Mouse (Mus musculus) gastrocnemius, postnatal 4 days (tissue): ENCODE measurements around the gene Ldhd. TPM values are rescaled to one million over a fixed set of nuclear protein-coding genes. Genes with fewer than 3 reads are reported as not detected.
A peak's percentile ranks its signal among the peaks of the same experiment; 100 is the strongest.

Experiments used
- DNase-seq, 2 experiments: peaks; one replicate each; pipeline ENCODE4 v3.0.0; 2021 to 2022; ENCODE audit warnings: low spot score in 2 of 2, mixed read lengths in 2 of 2
- total RNA-seq, 2 experiments: library from RNA; stranded (reverse); gene quantifications; 2 replicates each; pipeline ENCODE4 v1.2.3; 2021

Gene Ldhd
- total RNA-seq, 2 experiments from 2014 or later: 3.7 TPM

DNA sequence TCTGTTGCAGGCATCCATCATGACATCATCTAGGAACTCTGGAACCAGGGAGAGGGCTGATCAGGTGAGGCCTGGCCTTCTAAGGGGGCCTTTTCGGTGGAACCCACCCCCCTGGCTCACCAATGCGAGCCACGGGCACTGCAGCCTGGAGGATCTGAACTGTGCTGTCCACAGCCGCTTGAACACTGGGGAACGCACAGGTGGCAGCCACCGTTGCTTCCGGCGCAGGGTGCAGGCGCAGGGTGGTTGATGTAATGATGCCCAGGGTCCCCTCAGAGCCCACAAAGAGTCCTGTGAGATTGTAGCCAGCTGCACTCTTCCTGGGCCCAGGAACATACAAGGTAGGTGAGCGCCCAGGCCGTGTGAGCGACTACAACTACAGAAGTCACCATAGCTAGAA is 1.8 kb downstream of the Ldhd start:
- DNase-seq: no peak

DNA sequence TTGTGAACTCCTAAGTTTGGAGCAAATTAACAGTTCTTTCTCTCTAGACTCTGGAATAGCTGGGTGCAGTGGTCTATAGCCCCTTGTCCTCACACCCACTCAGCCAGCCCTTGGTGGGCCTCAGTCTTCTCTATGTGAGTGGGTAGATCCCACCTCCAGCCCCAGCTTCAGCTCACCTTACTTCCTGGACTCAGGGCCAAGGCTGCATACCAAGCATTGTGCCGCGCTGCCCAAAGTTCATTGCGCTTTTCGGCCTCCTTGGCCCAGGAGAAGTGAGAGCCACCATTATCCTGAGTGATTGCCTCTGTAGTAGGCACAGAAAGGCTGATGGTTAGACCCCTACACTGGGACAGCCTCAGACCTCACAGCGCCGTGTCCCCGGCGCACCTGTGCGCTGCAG is 2.3 kb downstream of the Ldhd start:
- DNase-seq: no peak

DNA sequence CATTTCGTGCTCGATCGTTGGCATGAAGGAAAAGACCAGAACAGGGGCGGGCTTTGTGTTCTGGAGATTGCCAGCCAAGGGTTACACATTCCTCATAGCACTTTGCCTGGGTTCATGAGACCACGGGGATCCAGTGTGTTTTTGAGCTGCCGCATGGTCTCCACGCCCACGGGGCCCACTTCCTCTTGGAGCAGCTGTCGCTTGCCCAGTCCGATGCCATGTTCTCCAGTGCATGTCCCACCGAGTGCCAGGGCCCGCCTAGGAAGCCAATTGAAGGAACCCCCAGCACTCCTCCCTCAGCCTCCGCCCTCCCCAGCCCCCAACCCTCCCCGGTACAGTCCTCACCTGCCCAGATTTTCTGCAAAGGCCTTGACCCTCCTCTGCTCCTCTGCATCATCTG is 3.2 kb downstream of the Ldhd start:
- no peak for DNase-seq

DNA sequence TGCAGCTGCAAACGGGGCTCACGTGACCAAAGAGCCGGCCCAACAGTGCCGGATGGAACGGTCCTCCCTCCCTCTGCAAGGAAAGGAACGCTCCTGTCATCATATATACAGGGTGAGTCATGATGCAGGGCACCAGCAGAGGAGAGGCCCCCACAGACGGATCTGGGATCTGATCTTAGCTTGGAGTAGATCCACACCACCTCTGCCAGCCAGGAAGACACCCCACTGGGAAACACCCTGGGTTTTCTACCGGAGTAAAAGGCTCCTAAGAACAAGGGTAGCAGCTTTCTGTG is 3.7 kb downstream of the Ldhd start:
- no peak for DNase-seq

DNA sequence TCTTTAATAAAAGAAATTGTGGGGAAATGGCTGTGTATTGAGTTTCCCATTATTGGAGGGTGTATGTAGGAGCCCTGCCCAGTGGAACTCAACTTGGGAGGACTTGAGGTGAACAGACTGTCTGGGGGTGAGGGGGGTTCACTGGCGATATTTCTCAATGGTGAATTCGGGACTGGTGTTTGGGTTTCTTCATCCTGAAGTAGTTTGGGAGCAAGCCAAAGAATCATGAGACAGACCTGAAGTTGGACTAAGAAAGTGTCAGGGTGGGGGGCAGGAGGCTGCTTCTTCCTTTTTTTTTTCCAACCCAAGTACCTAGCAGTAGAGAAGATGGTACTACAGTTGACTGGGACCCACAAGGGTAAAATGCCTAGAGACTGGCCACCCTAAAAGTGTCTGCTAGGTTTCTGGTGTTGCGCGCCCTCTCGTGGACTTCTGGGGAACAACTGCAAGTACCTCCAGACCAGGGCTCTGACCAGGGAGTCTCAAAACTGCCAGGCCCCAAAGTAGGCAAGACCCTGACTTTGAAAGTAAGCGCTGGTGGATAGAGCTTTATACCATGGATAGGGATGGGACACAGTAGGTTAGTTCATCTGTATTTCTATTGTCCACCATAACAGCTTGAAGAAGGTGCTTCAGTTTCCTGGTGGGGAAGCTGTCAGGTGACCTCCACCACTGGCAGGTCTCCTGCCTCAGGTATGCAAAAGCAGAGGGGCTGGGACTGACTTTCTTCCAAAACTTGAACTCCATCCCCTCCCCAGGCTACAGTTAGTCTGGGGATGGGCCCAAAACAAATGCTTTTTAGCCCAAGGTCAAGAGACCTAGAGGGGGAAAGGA is 4.3 kb downstream of the Ldhd start:
- DNase-seq: peak; percentile 46 to 68

DNA sequence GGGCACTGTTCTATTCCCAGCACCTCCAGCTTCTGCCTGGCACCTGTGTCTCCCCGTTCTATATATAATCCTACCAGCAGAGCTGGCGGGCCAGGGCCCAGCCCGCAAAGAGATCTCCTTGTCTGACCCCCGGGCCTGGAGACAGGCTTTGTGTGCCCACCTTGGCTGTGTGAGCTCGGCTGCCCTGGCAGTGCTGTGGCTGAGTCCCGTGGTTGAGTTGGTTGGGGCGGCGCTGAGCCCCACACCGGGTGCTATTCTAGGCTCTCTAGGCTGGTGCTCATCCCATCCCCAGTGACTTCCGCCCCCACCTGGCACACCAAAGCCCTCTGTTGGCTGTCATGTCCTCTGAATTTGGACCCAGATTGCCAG is 5.3 kb downstream of the Ldhd start:
- no peak for DNase-seq

DNA sequence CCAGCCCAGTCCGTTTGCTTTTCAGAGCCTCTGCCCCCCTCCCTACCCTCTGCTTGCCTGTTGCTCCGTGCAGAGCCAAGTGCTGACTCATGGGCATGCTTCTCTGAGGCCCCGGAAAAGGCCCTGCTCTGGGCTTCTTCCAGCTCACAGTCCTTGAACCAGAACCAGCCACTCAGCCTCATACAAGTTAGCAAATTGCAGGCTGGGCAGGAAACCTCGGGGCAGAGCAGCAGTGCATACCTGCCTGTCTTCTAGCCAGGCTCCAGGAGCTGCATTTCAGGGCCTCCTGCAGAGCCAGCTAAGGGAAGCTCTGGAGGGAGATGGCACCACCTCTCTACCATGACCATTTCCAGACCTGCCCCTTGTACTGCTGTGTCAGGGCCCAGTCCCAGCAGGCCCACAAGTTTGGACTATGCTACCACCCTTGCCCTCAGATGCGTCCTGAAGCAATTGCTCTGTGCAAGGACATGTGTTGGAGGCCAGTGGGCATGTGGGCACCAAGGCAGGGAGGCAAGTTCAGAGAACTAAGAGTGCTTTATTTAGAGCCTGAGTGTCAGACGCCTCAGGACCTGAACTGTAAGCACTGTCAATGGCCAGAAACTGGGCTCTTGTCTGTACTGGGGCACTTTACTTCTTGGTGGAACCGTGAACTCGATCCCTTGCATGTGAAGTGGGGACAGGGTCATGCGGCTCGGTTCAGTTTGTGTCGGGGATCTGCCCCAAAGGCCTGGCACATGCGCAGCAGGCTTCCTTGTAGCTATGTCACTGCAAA is 5.9 kb downstream of the Ldhd start:
- no peak for DNase-seq

DNA sequence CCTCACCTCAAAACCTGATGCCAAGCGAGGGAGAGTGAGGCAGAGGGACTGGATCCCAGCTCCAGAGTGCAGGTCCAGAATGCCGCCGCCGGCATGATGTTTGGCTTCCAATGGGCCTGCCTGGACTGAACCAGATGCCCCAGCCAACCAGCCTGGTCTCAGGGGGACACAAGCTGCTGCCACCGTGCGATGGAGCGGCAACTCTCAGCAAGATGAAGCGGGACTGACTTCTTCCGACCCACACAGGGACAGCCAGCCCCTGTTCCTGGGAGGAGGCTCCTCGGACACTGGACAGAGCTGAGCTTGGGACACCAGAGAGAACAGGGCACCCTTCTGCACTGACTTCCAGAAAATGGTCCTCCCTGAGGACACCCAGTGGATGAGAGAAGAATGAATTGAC is 7.6 kb downstream of the Ldhd start:
- DNase-seq: no peak

DNA sequence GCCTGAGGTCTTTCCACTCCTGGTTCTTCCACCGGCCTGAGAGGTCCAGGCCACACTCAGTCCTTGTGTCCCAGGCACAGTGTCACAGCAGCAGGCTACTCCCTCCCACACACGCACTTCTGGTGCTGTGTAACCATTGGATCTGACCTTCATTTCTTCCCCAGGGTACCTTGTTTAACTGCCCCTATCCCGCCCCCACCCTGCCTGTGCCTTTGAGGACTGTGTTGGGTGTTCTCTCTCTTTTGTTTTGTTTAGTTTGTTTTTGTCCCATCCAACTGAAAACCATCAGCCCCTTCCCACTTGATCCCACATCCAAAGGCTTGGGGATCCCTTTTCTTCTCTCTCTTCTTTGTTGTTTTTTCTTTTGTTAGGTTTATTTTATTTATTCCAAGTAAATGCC is 8.1 kb downstream of the Ldhd start:
- DNase-seq: no peak

DNA sequence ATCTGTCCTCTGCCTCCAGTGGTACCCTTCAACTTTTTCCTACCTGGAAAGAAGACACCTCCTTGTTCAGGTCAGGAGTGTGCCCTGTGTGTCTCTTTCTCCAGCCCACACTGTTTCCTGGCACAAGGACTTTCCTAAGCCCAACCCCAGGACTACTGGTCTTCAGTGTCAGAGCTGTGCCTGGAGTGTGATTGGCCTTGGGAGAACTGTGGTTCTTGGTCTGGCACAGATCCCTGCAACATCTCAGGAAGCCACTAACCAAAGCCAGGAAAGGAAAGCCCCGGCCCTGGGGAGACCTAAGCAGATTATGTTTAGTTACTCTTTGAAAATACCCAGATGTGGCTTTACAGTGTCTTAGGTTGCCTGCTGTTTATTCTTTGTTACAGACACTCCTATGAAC is 10.2 kb downstream of the Ldhd start:
- no peak for DNase-seq

DNA sequence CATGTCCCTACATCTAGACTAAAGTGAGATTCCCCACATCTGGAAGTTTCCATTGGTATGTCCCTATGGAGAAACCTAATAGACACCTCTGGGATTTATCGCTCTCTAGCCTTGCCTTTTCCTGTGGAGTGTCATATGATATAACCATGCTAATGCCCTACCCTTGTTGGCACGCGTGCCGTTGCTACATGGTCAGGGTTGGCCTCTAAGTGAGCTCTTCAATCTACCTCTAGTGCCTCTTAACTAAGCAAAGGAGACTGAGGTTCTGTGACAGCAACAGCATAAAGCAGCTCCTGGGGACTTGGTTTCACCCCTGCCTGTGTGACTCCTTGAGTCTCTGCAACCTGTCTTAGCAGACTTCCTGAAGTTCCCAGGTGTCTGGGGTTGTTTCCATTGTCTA is 11.9 kb downstream of the Ldhd start:
- no peak for DNase-seq

DNA sequence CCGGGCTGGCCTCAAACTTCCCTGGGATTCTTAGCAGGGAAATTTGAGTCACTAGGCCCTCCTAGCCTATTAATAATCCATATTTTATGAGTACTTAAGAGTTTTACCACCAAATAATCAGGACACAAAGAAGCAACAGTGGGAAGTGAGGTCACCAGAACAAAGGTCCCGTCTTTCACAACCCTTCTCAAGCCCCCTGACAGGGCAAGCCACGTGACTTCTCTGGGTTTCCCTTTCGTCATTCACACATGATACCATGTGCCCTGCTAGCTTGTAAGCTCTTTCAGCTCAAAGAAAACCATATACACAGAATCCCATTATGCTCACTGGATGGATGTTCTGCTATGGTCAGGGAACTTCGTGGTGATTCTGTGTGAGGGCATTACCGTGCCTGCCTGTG is 12.4 kb downstream of the Ldhd start:
- DNase-seq: no peak

DNA sequence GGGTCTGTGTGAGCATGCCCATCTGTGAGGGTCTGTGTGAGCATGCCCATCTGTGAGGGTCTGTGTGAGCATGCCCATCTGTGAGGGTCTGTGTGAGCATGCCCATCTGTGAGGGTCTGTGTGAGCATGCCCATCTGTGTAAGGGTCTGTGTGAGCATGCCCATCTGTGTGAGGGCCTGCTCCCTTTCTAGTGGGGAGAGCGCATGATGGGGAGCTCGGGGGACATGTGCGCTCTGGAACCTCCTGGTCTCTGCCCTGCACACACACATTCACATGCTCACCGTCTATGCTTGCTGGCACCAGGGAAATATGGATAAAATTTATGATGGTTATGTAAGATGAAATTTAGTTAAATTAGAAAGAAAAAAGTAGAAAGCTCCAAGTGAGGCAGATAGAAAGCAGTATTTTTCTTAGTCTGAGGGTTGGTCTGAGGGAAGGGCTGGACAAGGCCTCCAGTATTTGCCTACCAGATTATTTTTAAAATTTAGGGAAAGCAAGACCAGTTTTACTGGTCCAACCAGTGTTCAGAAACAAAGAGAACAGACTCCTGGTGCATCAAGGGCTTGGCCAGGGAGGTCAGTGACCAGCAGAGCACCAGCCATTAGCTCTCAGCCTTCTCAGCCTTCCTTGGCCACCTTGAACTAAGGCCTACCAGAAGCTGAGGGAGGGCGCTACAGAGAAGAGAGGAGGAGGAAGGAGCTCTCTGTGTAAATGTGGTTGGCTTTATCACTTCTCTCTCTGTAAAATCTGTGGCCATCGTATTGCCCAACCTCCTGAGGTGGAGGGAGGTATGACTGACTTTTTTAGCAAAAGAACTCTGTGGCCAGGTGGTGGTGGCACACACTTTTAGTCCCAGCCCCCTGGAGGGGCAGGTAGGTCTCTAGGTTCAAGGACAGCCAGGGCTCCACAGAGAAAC is 15.1 kb downstream of the Ldhd start:
- no peak for DNase-seq

DNA sequence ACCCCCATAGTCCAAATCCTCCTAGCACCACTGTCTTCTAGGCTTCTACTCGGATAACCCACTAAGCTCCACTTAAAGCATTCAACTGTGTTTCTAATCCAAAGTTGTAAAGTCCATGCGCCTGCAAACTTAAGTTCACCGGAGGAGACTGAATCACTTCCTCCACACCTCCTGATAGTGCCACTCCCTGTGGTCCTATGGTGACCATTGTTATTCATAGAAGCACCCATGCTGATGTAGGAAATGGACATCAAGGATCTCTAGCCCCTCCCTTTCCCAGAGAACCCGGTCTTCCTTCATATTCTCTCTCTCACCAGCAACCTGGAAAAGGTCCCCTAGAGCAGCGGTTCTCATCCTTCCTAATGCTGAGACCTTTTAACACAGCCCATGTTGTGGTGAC is 17.0 kb downstream of the Ldhd start:
- no peak for DNase-seq

DNA sequence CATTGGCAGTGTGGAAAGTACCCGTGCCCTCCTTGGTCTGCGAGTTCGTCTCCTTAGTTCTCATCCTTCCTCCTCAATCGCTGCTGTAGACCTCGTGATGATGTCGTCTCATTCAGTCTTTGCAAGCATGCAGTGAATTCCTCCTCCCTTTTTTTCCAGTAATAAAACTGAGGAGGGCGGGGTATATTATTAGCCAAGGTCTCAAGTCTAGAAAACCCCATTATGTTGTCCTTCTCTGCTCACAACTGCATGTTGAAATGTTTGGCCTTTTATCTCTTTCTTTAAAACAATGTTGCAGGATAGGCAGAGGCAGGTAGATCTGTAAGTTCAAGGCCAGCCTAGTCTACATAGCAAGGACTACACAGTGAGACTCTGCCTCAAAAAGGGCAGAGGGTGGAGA is 22.8 kb downstream of the Ldhd start:
- no peak for DNase-seq

DNA sequence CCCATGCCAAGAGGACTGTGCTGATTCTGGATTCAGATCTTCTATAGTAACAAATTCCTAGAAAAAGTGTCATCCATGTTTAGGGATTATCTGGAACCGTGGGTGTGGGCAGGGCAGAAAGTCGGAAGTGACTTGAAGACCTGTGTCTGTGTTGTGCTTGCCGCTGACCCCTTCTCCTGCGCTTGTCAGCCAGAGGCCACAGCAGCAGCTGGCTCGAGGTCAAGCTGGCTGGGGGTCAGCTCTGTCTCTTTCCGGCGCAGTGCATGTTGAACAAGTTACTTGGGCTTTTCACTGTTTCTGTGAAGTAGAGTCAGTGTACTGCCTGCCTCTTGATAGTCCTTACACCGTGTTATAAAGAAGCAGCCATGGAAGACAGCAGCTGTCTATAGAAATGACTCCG is 23.2 kb downstream of the Ldhd start:
- DNase-seq: no peak

DNA sequence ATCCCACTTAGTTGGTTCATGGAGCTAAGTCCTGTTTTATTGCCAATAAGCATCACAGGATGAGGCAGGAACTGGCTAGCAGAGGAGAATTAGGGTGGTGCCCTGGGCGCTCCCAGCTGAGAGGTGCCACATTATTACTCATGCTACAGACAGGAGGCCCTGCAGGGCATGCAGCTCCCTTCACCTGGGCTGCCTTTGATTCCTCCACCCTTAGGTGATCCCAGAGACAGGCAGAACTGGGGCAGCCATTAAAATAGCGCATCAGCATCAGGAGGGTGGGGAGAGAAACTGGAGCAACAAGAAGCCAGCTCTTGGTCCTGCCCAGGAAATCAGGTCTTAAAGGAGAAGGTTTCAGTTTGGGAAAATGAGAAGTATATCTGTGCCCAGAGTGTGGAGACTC is 25.2 kb downstream of the Ldhd start:
- no peak for DNase-seq

DNA sequence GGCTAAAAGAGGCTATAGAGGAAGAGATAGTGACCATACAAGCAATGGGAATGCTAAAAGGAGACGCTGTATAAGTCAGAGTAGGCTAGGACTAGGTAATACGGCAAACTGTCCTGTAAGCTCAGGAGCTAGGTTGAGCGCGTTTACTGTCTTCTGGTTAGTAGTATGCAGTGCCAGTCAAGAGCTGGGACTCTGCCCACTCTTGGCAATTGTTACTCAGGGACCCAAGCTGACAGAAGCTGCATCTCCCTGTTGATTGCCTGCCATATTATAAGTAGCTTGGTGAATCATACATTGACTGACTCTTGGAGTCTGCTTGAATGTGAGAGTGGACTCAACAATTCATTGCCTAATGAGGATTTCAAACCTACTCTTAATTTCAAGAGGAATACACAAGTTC is 28.1 kb downstream of the Ldhd start:
- no peak for DNase-seq

DNA sequence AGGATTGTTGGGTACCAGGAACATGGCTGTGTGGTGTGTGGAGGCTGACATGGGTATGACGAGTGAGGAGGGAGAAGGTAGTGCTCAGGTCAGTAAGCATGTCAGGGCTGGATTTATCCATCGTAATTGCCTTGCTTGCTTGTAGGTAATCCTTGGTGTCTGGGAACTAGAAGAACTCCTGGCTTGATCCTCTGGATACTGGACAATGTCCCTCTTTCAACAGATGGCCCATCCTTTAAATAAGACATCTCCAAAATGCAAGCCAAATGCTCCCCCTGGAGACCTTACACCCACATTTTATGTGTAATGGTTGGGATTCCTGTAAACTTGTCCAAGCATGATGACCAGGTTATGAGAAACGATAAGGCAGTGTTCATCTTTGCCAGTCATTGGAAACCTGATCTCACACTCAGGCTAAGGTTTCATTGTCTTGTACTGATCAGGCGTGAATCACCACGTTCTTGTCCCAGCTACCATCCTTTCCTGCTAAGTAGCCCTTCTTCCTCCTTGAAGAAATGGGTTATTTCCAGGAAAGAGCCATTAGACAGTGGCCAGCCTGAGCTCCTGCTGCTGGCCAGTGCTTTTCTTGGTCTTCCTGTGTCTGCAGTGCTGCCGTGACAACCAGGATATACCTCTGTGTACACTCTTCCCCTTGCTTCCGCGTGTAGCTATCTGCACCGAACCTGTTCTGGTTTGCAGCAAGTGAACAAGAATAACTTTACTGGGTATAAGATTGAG is 30.3 kb downstream of the Ldhd start:
- no peak for DNase-seq

DNA sequence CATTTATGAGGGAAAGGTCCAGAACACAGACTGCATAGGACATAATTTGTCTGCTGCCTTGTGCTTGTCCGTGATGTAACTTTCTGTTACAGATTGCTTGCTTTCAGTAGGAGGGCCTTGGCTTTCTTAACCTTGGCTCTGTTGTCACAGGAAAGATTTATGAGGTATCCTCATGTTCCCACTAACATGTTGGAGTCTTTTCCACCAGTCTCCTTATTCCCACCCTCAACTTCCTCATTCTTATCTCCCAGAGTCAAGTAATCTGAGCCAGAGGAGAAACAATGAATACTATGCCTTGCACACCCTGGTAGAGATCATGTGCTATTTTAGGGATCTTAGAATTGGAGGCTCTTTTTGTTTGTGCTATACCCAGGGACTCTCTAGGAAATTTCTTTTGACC is 32.9 kb downstream of the Ldhd start:
- DNase-seq: no peak

DNA sequence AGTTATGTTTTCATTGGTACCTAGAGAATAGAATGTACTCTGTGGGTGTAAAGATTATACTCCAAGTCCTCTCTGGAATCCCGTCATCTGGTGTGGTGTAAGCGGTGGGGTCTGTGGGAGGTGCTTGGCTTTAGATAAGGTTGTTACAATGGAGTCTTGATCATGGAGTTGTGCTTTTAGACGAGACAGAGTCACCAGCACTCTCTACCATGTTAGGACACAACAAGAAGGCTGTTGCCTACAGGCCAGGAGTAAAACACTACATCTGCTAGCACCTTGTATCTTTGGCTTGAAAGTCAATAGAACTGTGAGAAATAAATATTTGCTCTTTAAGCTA is 33.7 kb downstream of the Ldhd start:
- DNase-seq: no peak
